Mouse (Mus musculus) intestine, embryonic 14.5 days (tissue): ENCODE measurements around the gene Rnf227. TPM values are rescaled to one million over a fixed set of nuclear protein-coding genes. Genes with fewer than 3 reads are reported as not detected.

ENCODE experiments used
- ATAC-seq: fragments of 200-750 bp; cut with Nextera tagmentation; replicated peaks from 2 replicates; pipeline ENCODE4 v1.8.0; 2017; ENCODE audit warnings: low read depth, moderate number of reproducible peaks, moderate TSS enrichment, moderate library complexity; ENCODE audit not compliant: low FRiP score, low TSS enrichment
- DNase-seq: peaks from one replicate; pipeline ENCODE4 v3.0.0-alpha.2; 2018; ENCODE audit warnings: low spot score
- H3K27ac ChIP-seq: fragments of 300-500 bp; sonication (generic); 2 replicates; pipeline ENCODE4 v1.5.1; 2014; ENCODE audit warnings: low read depth, mild to moderate bottlenecking, control low read depth
- H3K27me3 ChIP-seq: fragments of 300-500 bp; sonication (generic); replicated peaks from 2 replicates; pipeline ENCODE4 v1.6.1; 2014; ENCODE audit warnings: low read length, control low read depth; ENCODE audit not compliant: control insufficient read depth, insufficient read depth
- H3K36me3 ChIP-seq: fragments of 300-500 bp; sonication (generic); 2 replicates; pipeline ENCODE4 v1.6.1; 2014; ENCODE audit warnings: low read length, control low read depth; ENCODE audit not compliant: control insufficient read depth, insufficient read depth
- H3K4me1 ChIP-seq: fragments of 300-500 bp; sonication (generic); replicated peaks from 2 replicates; pipeline ENCODE4 v1.6.1; 2014; ENCODE audit warnings: low read length, control low read depth, mixed read lengths; ENCODE audit not compliant: control insufficient read depth, insufficient read depth
- H3K4me2 ChIP-seq: fragments of 300-500 bp; sonication (generic); 2 replicates; pipeline ENCODE4 v1.6.1; 2014; ENCODE audit warnings: low read length
- H3K4me3 ChIP-seq: fragments of 300-500 bp; sonication (generic); 2 replicates; pipeline ENCODE4 v1.5.1; 2014; ENCODE audit warnings: low read depth, low read length, control low read depth, mixed read lengths
- H3K9ac ChIP-seq: fragments of 300-500 bp; sonication (generic); 2 replicates; pipeline ENCODE4 v1.6.1; 2014; ENCODE audit warnings: mild to moderate bottlenecking, low read length
- H3K9me3 ChIP-seq: fragments of 300-500 bp; sonication (generic); 2 replicates; pipeline ENCODE4 v1.6.1; 2016; ENCODE audit warnings: low read length, control low read depth; ENCODE audit not compliant: control insufficient read depth
- WGBS: fragments of 180-500 bp; shearing (Covaris S2); extraction: QIAGEN DNeasy Blood & Tissue Kit; methylation state at CpG from one replicate; pipeline ENCODE4 v1.1.7; 2014; 5-methylcytosine and 5-hydroxymethylcytosine counted together
- polyA plus RNA-seq: library from polyadenylated mRNA; unstranded; fragments of >200 nt; fragmentation: Nextera tagmentation; extraction: Ambion mirVana; gene quantifications from 2 replicates; pipeline ENCODE4 v1.2.1, GENCODE M21; 2014

The Rnf227 gene
- polyA plus RNA-seq, 1 experiment from 2014 or later = 13.2 TPM

GRCm38 (mm10) chr11:69370817-69371215 lies 30.6 kb downstream of the Rnf227 start:
- Histone ChIP-seq H3K4me3 (peak overlapping the region; percentile 6; the same call in 1 of the 2 replicates), H3K4me2 (peak overlapping the region; percentile 38), H3K9ac (no peak overlapping the region), H3K9me3 (no peaks in the 10 kb centered on the region), H3K27me3 (no peaks in the 10 kb centered on the region), H3K4me1 (peaks cover 28% of the 10 kb centered on the region), H3K27ac (peak overlapping the region; percentile 64), H3K36me3 (peaks cover 13% of the 10 kb centered on the region)
- ATAC-seq (no peak), DNase-seq (no peak)
- WGBS = 18% methylated on average over 9 of the region's 9 CpGs

- H3K4me1 ChIP-seq = peaks cover 26% of the 10 kb centered on the region
- peak overlapping the region; percentile 38; the same call in 1 of the 2 replicates for H3K4me2 ChIP-seq
- no peak for DNase-seq
- H3K4me3 ChIP-seq = no peak overlapping the region
- H3K9me3 ChIP-seq = no peaks in the 10 kb centered on the region
- H3K9ac ChIP-seq = no peak overlapping the region
- no peak for ATAC-seq
- peaks cover 21% of the 10 kb centered on the region for H3K36me3 ChIP-seq
- H3K27ac ChIP-seq = peak overlapping the region; percentile 64
- whole genome bisulfite sequencing = 40% methylated on average over 12 of the region's 12 CpGs
- no peaks in the 10 kb centered on the region for H3K27me3 ChIP-seq
Measured at GRCm38 (mm10) chr11:69371601-69372000, 31.3 kb downstream of the Rnf227 start.

GRCm38 (mm10) chr11:69372056-69372779 lies 32.0 kb downstream of the Rnf227 start:
- Histone ChIP-seq H3K4me1 (peaks cover 25% of the 10 kb centered on the region), H3K9me3 (no peaks in the 10 kb centered on the region), H3K4me3 (no peak overlapping the region), H3K9ac (no peak overlapping the region), H3K27me3 (no peaks in the 10 kb centered on the region), H3K4me2 (peak overlapping the region; percentile 24; the same call in 1 of the 2 replicates), H3K27ac (peak overlapping the region; percentile 64), H3K36me3 (peaks cover 27% of the 10 kb centered on the region)
- 31% methylated on average over 12 of the region's 12 CpGs for WGBS
- peak; percentile 60 for DNase-seq
- no peak for ATAC-seq

DNA sequence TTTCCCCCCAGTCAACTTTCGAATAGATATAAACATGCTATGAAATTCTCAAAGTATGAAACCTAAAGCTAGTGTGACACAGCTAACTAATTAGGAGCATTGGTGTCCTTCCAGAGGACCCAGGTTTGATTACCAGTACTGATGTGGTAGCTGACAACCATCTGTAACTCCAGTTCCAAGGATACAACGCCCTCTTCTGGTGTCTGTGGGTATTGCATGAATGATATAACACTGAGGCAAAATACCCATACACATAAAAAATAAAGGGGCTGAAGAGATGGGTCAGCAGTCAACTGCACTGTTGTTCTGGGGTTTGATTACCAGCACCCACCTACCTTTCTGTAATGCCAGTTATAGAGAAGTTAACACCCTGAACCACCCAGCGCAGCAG lies 32.5 kb downstream of the Rnf227 start:
- H3K27ac ChIP-seq = peak overlapping the region; percentile 64; the same call in 1 of the 2 replicates
- 58% methylated on average over 3 of the region's 3 CpGs for WGBS
- no peak for DNase-seq

DNA sequence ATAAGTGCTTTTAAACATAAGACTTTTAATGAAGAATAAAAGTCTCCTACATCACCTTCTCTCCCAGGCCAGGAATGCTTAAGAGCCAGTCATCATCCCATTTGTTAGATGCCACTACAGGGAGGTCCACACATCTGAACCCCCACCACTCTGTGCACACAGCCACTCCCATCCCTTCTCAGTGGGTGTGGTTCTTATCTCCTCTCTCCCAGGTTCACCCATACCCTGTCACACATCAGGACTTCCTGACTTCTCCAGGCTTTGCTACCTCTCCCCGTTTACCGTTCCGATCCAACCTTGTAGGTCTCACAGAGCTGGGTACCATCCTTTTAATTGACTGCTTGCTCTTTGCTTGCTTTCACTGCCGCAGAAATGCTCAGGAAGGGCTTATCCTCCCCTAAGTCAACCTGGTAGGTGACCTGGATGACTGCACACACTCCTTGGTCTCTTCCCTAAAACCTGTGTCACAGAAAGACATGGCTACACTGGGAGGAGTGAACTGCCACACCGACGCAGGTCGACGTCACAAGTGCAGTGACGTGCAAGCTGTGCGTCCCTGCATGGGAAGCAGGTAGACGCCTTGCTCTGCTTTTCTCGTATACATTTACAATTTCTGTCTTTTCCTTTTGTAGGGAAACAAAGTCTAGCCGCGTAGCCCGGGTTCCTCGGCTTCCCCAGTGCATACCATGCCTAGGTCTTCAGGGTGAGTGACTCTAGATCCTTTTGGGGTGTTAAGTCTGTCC lies 33.1 kb downstream of the Rnf227 start:
- ATAC-seq (no peak), DNase-seq (no peak)
- 92% methylated on average over 16 of the region's 16 CpGs for WGBS
- no peaks in the 10 kb centered on the region for H3K9me3 ChIP-seq
- no peak overlapping the region for H3K9ac ChIP-seq
- H3K27ac ChIP-seq = no peak overlapping the region
- H3K27me3 ChIP-seq = no peaks in the 10 kb centered on the region
- H3K4me1 ChIP-seq = peaks cover 24% of the 10 kb centered on the region
- H3K36me3 ChIP-seq = peaks cover 28% of the 10 kb centered on the region
- no peak overlapping the region for H3K4me2 ChIP-seq
- no peak overlapping the region for H3K4me3 ChIP-seq

More for the DNA sequence above, 32.5 kb downstream of the Rnf227 start:
- Histone ChIP-seq H3K36me3 (peaks cover 28% of the 10 kb centered on the region), H3K27me3 (no peaks in the 10 kb centered on the region), H3K9ac (no peak overlapping the region), H3K4me1 (peaks cover 24% of the 10 kb centered on the region), H3K4me2 (peak overlapping the region; percentile 24; the same call in 1 of the 2 replicates), H3K4me3 (no peak overlapping the region), H3K9me3 (no peaks in the 10 kb centered on the region)
- ATAC-seq = no peak

DNA sequence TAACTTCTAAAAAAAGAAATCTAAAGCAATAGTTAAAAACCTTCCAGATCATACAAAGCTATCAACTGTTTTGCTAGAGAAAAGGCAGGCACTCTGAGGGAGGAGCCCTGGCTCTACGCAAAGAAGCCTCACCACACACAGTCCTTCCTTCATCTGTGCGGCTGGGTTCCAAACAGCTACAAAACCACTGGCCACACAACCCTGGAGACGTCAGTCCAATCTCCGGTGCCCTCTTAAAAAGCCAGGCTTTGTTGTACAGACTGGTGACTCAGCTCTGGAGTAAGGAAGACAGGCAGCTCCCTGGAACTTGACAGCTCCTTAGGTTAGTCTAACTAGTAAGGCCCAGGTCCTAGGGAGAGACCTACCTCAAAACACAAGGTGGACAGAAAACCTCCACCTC lies 35.4 kb downstream of the Rnf227 start:
- Histone ChIP-seq H3K4me3 (no peak overlapping the region), H3K27me3 (no peaks in the 10 kb centered on the region), H3K36me3 (peaks cover 28% of the 10 kb centered on the region), H3K9ac (no peak overlapping the region), H3K9me3 (no peaks in the 10 kb centered on the region), H3K27ac (no peak overlapping the region), H3K4me2 (no peak overlapping the region), H3K4me1 (peaks cover 22% of the 10 kb centered on the region)
- no peak for ATAC-seq
- WGBS = 85% methylated on average over 4 of the region's 4 CpGs
- DNase-seq = no peak

- H3K27ac ChIP-seq = no peak overlapping the region
- WGBS = 65% methylated on average over 3 of the region's 3 CpGs
- no peaks in the 10 kb centered on the region for H3K27me3 ChIP-seq
- H3K36me3 ChIP-seq = peaks cover 28% of the 10 kb centered on the region
- no peak overlapping the region for H3K4me2 ChIP-seq
- H3K4me3 ChIP-seq = no peak overlapping the region
- no peak overlapping the region for H3K9ac ChIP-seq
- H3K4me1 ChIP-seq = peaks cover under 1% of the 10 kb centered on the region; the same call in 1 of the 2 replicates
- ATAC-seq (no peak), DNase-seq (no peak)
- no peaks in the 10 kb centered on the region for H3K9me3 ChIP-seq
Measured at GRCm38 (mm10) chr11:69377766-69378165, 37.5 kb downstream of the Rnf227 start.

DNA sequence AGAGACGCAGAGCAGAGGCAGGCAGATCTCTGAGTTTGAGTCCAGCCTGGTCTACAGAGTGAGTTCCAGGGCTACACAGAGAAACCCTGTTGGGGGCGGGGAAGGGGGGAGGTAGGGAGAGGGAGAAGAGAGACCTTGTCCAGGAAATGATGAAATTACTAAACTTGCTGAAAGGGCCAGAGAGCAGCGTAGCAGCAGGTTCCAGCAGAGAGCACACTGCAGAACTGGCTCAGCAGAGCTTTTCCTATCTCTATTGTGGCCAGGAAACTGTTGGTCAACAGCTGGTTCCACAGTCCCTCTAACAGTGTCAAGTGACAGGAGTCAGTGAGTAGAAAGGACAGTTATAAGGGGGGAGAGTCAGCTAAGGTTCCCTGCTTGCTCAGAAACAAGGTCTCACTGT lies 39.3 kb downstream of the Rnf227 start:
- ATAC-seq = no peak
- no peak for DNase-seq
- Histone ChIP-seq H3K27me3 (no peaks in the 10 kb centered on the region), H3K4me1 (no peaks in the 10 kb centered on the region), H3K4me2 (no peak overlapping the region), H3K9ac (no peak overlapping the region), H3K27ac (no peak overlapping the region), H3K9me3 (no peaks in the 10 kb centered on the region), H3K36me3 (0 out of 2 replicates have a peak, but pooled peaks cover 17% of the 10 kb centered on the region), H3K4me3 (no peak overlapping the region)
- 86% methylated on average over 3 of the region's 3 CpGs for WGBS
